Mouse (Mus musculus): Measurements from ENCODE around the gene Astn2.

Astn2 gene

GRCm38 (mm10) chr4:65475925-65476560, 928.4 kb downstream of the Astn2 start:
- DNase-seq (ENCODE audit: extremely low read depth, insufficient read length, low spot score): peak; percentile 57

DNA sequence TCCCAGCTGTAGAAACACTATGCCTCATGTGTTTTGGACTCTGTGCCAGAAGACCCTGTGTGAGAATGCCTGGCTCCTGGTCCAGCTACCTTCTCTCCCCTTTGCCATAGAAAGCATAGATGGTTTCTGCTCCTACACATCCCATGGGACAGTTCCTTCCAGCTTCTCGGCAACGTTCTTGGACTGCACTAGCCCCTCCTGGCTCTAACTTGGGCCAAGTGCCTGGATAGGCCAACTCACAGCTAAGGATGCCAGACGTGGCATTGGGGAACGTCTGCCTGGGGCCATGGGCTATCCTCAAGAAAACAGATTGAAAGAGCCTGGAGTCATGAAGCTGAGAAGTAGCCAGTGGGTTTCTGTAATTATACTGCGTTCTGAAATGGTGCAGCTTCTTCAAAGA, 931.3 kb downstream of the Astn2 start:
- no peak for DNase-seq (ENCODE audit: extremely low read depth, insufficient read length, low spot score)

GRCm38 (mm10) chr4:65449171-65449570, 955.2 kb downstream of the Astn2 start:
- DNase-seq (ENCODE audit: extremely low read depth, insufficient read length, low spot score): no peak

DNA sequence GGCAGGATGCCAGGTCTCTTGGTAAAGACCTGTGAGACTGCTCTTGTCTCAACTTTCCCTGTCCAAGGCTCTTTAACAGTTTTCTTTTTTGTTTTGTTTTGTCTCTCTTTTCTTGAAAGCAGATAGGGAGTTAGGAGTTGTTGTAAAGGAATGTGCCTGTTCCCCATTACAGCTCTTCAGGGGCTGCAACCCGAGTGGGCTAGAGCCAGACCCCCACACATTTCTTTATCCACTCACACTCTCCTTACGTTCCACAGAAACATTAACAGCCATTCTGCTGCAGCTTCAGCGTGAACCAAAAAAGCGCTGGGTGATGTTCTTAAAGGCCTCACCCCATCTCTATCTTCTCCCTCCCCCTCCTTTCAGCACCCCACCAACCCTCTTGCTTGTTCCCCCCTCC, 962.7 kb downstream of the Astn2 start:
- no peak for DNase-seq (ENCODE audit: extremely low read depth, insufficient read length, low spot score)

- no peak for DNase-seq (ENCODE audit: extremely low read depth, insufficient read length, low spot score)
These were observed 973.6 kb downstream of the Astn2 start for GRCm38 (mm10) chr4:65430804-65431203.

DNA sequence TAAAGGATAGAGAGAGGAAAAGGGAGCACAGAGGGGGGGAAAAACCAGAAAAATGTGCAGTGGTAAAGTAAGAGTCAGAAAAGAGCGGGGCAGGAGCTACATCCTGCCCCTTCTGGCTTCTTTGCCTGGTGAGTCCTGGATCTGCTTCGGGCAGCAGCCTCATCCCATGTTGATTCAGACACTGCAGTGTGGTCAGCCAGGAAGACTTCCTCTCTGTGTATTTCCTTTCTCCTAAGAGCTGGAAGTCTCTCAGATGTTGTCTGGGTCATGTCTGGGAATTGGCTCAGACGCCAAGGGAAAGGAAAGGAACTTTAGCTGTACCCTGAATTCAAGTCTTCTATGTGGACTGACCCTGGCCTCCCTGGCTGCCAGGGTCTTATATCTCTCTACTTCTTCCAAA, 976.9 kb downstream of the Astn2 start:
- DNase-seq (ENCODE audit: extremely low read depth, insufficient read length, low spot score): no peak

DNA sequence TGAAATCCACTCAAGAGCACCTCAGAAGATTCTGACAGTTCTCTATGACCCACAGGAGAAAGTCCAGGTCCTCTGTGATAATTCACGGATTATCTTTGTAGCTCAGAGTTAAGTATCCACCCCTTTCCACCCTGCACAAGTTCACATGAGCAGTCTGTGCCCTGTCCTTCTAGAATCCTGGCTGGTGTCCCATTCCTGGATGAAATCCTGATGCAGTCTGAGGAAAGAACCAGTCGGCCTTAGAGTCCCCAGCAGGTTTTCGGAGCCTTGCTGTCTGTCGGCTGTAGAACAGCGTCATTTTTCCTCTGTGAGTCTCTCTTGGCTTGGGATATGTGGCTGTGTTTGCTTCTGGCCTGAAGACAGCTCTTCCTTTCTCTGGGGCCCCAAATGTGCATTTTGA, 978.0 kb downstream of the Astn2 start:
- DNase-seq (ENCODE audit: extremely low read depth, insufficient read length, low spot score): no peak

DNA sequence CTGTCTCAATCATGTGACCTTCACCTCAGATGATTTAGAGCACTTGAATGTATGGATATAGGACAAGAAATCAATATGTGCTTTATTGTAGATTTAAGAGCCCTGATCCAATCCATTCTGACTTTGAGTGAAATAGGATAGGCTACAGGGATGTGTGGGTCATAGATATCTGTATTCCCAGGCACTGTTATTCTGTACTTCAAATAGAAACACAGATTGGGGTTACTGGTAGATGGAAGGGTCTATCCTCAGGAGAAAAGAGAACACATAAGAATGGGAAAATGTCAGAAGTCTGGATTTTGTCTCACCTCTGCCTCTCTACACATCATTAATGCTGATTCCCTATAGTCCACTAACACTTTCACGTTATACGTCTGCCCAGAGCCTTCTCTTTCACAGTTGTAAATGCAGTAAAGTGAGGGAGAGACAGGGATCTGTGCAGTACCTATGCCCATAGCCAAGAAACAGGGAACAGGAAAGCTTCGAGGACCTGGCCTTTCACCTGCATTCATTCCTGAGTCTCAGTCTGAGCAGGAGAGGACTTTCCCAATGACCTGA, 981.3 kb downstream of the Astn2 start:
- no peak for DNase-seq (ENCODE audit: extremely low read depth, insufficient read length, low spot score)

GRCm38 (mm10) chr4:65421272-65421671, 983.1 kb downstream of the Astn2 start:
- no peak for DNase-seq (ENCODE audit: extremely low read depth, insufficient read length, low spot score)

GRCm38 (mm10) chr4:65420511-65420931, 983.9 kb downstream of the Astn2 start:
- no peak for DNase-seq (ENCODE audit: extremely low read depth, insufficient read length, low spot score)

- no peak for DNase-seq (ENCODE audit: extremely low read depth, insufficient read length, low spot score)
These were observed 988.9 kb downstream of the Astn2 start for GRCm38 (mm10) chr4:65415507-65415906.

DNA sequence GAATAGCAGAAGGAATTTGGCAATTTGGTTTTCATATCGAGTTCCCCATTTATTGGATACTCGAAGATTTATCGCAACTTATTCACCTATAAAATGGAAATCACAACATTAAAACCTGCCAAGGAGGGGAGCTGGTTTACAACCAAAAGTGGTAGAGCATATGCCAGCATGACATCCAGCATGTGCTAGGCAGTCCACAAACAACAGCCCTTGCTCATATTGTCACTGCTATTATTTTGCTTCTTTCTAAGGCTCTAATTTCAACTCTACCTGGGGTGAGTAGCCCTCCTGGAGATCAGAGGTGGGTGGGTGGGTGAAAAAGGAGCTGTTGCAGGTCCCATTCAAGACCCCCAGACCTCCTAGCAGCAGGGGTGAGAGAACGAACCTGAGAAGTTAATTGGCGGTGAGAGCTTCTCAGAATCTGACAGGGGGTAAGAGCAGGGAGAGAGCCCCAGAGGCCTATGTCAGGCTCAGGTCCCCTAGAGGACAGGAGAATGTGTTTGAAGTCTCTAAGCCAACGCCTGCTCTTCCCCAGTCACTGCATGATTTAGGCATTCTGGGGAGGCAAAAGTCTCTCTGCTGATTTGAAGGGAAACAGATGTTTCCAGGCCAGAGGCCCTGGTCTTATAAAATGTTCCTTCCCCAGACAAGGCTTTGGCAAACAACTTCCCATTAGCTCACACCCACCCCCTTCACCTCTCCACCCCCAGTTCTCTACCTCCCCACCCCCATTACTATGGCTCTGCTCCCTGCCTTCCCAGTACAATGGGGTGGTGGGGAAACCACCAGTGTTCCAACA, 1001.4 kb downstream of the Astn2 start:
- no peak for DNase-seq (ENCODE audit: extremely low read depth, insufficient read length, low spot score)

DNA sequence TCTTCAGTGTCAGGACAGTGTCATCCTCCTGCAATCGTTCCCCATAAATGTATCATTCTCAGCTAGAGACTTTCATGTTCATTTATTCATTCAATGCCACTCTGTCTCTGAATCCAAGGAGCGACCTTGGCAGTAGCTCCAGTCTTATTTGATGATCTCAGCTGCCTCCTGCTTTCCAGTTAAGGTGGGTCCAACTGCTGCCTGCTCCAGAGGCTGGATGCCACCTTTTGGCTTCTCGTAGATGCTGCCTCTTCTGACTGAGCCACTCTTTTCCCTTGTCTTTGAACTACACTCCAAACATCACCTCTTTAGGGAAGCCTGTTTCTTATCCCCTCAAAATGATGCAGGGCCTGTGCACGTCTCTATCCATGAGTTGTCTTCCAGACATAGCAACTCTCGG, 1002.1 kb downstream of the Astn2 start:
- DNase-seq (ENCODE audit: extremely low read depth, insufficient read length, low spot score): no peak

- DNase-seq (ENCODE audit: extremely low read depth, insufficient read length, low spot score): no peak
These were observed 1005.0 kb downstream of the Astn2 start for GRCm38 (mm10) chr4:65399457-65399856.

DNA sequence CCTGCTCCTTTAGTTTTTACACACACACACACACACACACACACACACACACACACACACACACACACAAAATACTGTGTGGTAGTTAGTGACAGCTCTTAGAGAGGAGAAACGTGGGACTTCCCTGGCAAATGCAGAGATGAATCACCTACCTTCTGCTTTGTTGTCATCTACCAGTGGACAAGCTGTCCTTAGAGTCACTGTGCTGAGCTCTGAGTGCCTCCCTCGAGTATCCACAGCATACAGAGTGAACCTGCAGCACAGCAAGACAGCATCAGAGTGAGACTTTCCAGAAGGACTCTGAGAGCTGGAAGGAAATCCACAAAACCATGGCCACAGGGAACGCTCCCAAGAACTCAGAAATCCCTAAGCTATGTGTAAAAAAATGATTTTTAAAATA, 1007.6 kb downstream of the Astn2 start:
- DNase-seq (ENCODE audit: extremely low read depth, insufficient read length, low spot score): no peak

- DNase-seq (ENCODE audit: extremely low read depth, insufficient read length, low spot score): no peak
These were observed 1013.4 kb downstream of the Astn2 start for GRCm38 (mm10) chr4:65391001-65391400.

- DNase-seq (ENCODE audit: extremely low read depth, insufficient read length, low spot score): no peak
These were observed 1021.3 kb downstream of the Astn2 start for GRCm38 (mm10) chr4:65383070-65383469.

- no peak for DNase-seq (ENCODE audit: extremely low read depth, insufficient read length, low spot score)
These were observed 1025.0 kb downstream of the Astn2 start for GRCm38 (mm10) chr4:65379461-65379860.

DNA sequence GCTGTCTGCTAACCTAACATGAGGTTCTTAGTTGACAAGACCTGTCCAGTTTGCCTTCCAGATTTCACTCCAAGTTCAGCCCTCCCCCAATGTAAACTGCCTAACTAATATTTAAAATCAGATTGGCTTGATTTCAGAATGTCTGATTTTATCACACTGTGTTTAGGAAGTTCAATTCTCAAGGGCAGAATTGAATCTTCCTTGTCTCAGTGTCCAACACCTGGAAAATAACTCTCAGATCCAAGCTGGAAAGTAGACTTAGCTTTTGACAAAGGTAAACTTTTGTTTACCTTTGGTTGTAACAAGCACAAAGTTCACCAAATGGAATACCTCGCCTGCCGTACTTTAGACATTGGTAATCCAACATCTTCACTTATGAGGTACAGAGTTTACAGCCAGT, 1027.8 kb downstream of the Astn2 start:
- no peak for DNase-seq (ENCODE audit: extremely low read depth, insufficient read length, low spot score)

- no peak for DNase-seq (ENCODE audit: extremely low read depth, insufficient read length, low spot score)
These were observed 1030.6 kb downstream of the Astn2 start for GRCm38 (mm10) chr4:65373841-65374240.

DNA sequence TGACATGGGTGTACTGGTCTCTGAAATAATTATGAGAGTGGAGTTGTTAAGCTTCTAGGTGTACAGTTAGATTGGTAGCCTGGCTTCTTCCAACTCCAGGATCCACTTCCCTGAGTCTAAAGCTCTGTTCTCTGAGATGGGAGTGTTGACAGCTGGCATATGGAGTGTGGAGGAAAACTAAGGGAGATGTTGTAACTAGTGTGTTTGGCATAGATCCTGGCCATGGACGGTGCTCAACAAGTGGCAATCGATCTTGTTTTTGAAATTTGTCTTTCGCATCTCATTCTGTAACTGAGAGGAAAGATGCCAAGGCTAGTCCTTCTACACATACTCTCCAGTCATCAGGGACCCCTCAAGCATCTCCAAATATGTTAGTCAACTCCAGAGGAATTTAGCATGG, 1031.7 kb downstream of the Astn2 start:
- no peak for DNase-seq (ENCODE audit: extremely low read depth, insufficient read length, low spot score)

- no peak for DNase-seq (ENCODE audit: extremely low read depth, insufficient read length, low spot score)
These were observed 1037.3 kb downstream of the Astn2 start for GRCm38 (mm10) chr4:65367135-65367534.
